Mouse (Mus musculus) urinary bladder, postnatal 4 days (tissue): ENCODE data around the gene Slc5a8.

Source experiments
- DNase-seq, 2 experiments: peaks; one replicate each; pipeline ENCODE4 v3.0.0; 2021 to 2022; ENCODE audit warnings: low spot score in 2 of 2

Slc5a8 gene

GRCm38 (mm10) chr10:88885632-88886090 is at the start of gene Slc5a8:
Gene Slc5a8 (plus strand): TSS chr10:88885992.
- DNase-seq = no peak

GRCm38 (mm10) chr10:88848876-88849476 is 36.8 kb upstream of the Slc5a8 start:
- DNase-seq = no peak

GRCm38 (mm10) chr10:88849976-88850375 is 35.8 kb upstream of the Slc5a8 start:
- no peak for DNase-seq

- no peak for DNase-seq
Observed at GRCm38 (mm10) chr10:88853326-88853725, 32.5 kb upstream of the Slc5a8 start.

- DNase-seq = no peak
Observed at GRCm38 (mm10) chr10:88860911-88861310, 24.9 kb upstream of the Slc5a8 start.

GRCm38 (mm10) chr10:88861416-88861815 is 24.4 kb upstream of the Slc5a8 start:
- DNase-seq = no peak

- DNase-seq = no peak
Observed at GRCm38 (mm10) chr10:88862293-88862692, 23.5 kb upstream of the Slc5a8 start.

GRCm38 (mm10) chr10:88866017-88866416 is 19.8 kb upstream of the Slc5a8 start:
- DNase-seq = no peak

GRCm38 (mm10) chr10:88874870-88875269 is 10.9 kb upstream of the Slc5a8 start:
- no peak for DNase-seq

- no peak for DNase-seq
Observed at GRCm38 (mm10) chr10:88877421-88877820, 8.4 kb upstream of the Slc5a8 start.

GRCm38 (mm10) chr10:88883721-88884120 is 2.1 kb upstream of the Slc5a8 start:
- DNase-seq = no peak

- no peak for DNase-seq
Observed at GRCm38 (mm10) chr10:88884836-88885235, 956 bp upstream of the Slc5a8 start.

- no peak for DNase-seq
Observed at GRCm38 (mm10) chr10:88886114-88886513, 322 bp downstream of the Slc5a8 start.

GRCm38 (mm10) chr10:88888376-88888775 is 2.6 kb downstream of the Slc5a8 start:
- no peak for DNase-seq

GRCm38 (mm10) chr10:88891410-88891809 is 5.6 kb downstream of the Slc5a8 start:
- DNase-seq = no peak

- DNase-seq = no peak
Observed at GRCm38 (mm10) chr10:88892560-88893087, 6.8 kb downstream of the Slc5a8 start.

GRCm38 (mm10) chr10:88897032-88897431 is 11.2 kb downstream of the Slc5a8 start:
- no peak for DNase-seq

GRCm38 (mm10) chr10:88949649-88950296 is 64.0 kb downstream of the Slc5a8 start:
- DNase-seq = no peak

- no peak for DNase-seq
Observed at GRCm38 (mm10) chr10:88950297-88950653, 64.5 kb downstream of the Slc5a8 start.

- no peak for DNase-seq
Observed at GRCm38 (mm10) chr10:88960791-88961190, 75.0 kb downstream of the Slc5a8 start.

GRCm38 (mm10) chr10:88968586-88968985 is 82.8 kb downstream of the Slc5a8 start:
- no peak for DNase-seq

GRCm38 (mm10) chr10:88970951-88971725 is 85.3 kb downstream of the Slc5a8 start:
- no peak for DNase-seq

GRCm38 (mm10) chr10:88978932-88979331 is 93.1 kb downstream of the Slc5a8 start:
- DNase-seq = no peak
